Mouse (Mus musculus): ENCODE measurements around the gene Dach1. TPM values are rescaled to one million over a fixed set of nuclear protein-coding genes. Genes with fewer than 3 reads are reported as not detected.

The Dach1 gene
- total RNA-seq, 2 experiments from 2014 or later: 14.1 to 14.5 TPM

GRCm38 (mm10) chr14:98046960-98047359, 122.6 kb downstream of the Dach1 start:
- no peak for DNase-seq (ENCODE audit: low spot score in 2 of 2)

- no peak for DNase-seq (ENCODE audit: low spot score in 2 of 2)
These were observed 131.0 kb downstream of the Dach1 start for GRCm38 (mm10) chr14:98038524-98038923.

- no peak for DNase-seq (ENCODE audit: low spot score in 2 of 2)
These were observed 132.4 kb downstream of the Dach1 start for GRCm38 (mm10) chr14:98037175-98037574.

- DNase-seq (ENCODE audit: low spot score in 2 of 2): no peak
These were observed 134.3 kb downstream of the Dach1 start for GRCm38 (mm10) chr14:98035261-98035660.

GRCm38 (mm10) chr14:98023540-98023939, 146.0 kb downstream of the Dach1 start:
- no peak for DNase-seq (ENCODE audit: low spot score in 2 of 2)

GRCm38 (mm10) chr14:98014053-98014452, 155.5 kb downstream of the Dach1 start:
- DNase-seq (ENCODE audit: low spot score in 2 of 2): no peak

- DNase-seq (ENCODE audit: low spot score in 2 of 2): no peak
These were observed 161.1 kb downstream of the Dach1 start for GRCm38 (mm10) chr14:98008501-98008900.

- DNase-seq (ENCODE audit: low spot score in 2 of 2): no peak
These were observed 167.4 kb downstream of the Dach1 start for GRCm38 (mm10) chr14:98002021-98002680.

GRCm38 (mm10) chr14:97998584-97998983, 171.0 kb downstream of the Dach1 start:
- no peak for DNase-seq (ENCODE audit: low spot score in 2 of 2)

GRCm38 (mm10) chr14:97983251-97983650, 186.3 kb downstream of the Dach1 start:
- DNase-seq (ENCODE audit: low spot score in 2 of 2): no peak

- DNase-seq (ENCODE audit: low spot score in 2 of 2): no peak
These were observed 186.9 kb downstream of the Dach1 start for GRCm38 (mm10) chr14:97982676-97983075.

GRCm38 (mm10) chr14:97980879-97981278, 188.7 kb downstream of the Dach1 start:
- DNase-seq (ENCODE audit: low spot score in 2 of 2): no peak

- DNase-seq (ENCODE audit: low spot score in 2 of 2): no peak
These were observed 193.5 kb downstream of the Dach1 start for GRCm38 (mm10) chr14:97976091-97976490.

- DNase-seq (ENCODE audit: low spot score in 2 of 2): no peak
These were observed 194.1 kb downstream of the Dach1 start for GRCm38 (mm10) chr14:97975447-97975846.

- no peak for DNase-seq (ENCODE audit: low spot score in 2 of 2)
These were observed 205.0 kb downstream of the Dach1 start for GRCm38 (mm10) chr14:97964543-97965069.

GRCm38 (mm10) chr14:97963624-97964023, 205.9 kb downstream of the Dach1 start:
- DNase-seq (ENCODE audit: low spot score in 2 of 2): no peak

GRCm38 (mm10) chr14:97956356-97956755, 213.2 kb downstream of the Dach1 start:
- DNase-seq (ENCODE audit: low spot score in 2 of 2): no peak

GRCm38 (mm10) chr14:97945471-97945870, 224.1 kb downstream of the Dach1 start:
- DNase-seq (ENCODE audit: low spot score in 2 of 2): no peak

- no peak for DNase-seq (ENCODE audit: low spot score in 2 of 2)
These were observed 224.8 kb downstream of the Dach1 start for GRCm38 (mm10) chr14:97944643-97945268.

GRCm38 (mm10) chr14:97942361-97942760, 227.2 kb downstream of the Dach1 start:
- no peak for DNase-seq (ENCODE audit: low spot score in 2 of 2)

- no peak for DNase-seq (ENCODE audit: low spot score in 2 of 2)
These were observed 272.9 kb downstream of the Dach1 start for GRCm38 (mm10) chr14:97896622-97897021.

GRCm38 (mm10) chr14:97881976-97882375, 287.6 kb downstream of the Dach1 start:
- no peak for DNase-seq (ENCODE audit: low spot score in 2 of 2)

GRCm38 (mm10) chr14:97871001-97871400, 298.6 kb downstream of the Dach1 start:
- DNase-seq (ENCODE audit: low spot score in 2 of 2): no peak
